Mouse (Mus musculus): ENCODE measurements around the gene Lrrc26.

Gene Lrrc26

GRCm38 (mm10) chr2:25265897-25266656 lies 23.6 kb upstream of the Lrrc26 start:
- DNase-seq (ENCODE audit: low spot score in 2 of 2), result no peak

- DNase-seq (ENCODE audit: low spot score in 2 of 2), result no peak
Measured at GRCm38 (mm10) chr2:25266720-25267119, 23.0 kb upstream of the Lrrc26 start.

DNA sequence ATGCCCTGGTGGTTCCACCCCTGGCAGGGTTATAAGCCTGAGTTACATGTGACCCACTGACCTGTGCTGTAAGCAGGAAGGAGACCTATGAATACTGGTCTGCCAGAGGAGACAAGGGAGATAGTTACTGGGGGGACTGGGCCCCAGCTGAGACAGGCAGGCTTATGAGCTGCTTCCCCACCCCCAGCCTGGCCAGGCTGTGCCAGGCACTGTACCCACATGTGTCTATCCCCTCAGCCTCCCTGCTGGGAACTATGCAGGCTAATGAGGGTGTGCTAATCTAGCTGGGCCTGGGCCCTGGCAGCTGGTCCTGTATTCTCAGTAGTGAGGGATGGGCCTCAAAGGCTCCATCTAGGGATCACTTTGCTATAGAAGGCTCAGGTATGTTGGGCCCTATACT lies 22.5 kb upstream of the Lrrc26 start:
- DNase-seq (ENCODE audit: low spot score in 2 of 2), result no peak

DNA sequence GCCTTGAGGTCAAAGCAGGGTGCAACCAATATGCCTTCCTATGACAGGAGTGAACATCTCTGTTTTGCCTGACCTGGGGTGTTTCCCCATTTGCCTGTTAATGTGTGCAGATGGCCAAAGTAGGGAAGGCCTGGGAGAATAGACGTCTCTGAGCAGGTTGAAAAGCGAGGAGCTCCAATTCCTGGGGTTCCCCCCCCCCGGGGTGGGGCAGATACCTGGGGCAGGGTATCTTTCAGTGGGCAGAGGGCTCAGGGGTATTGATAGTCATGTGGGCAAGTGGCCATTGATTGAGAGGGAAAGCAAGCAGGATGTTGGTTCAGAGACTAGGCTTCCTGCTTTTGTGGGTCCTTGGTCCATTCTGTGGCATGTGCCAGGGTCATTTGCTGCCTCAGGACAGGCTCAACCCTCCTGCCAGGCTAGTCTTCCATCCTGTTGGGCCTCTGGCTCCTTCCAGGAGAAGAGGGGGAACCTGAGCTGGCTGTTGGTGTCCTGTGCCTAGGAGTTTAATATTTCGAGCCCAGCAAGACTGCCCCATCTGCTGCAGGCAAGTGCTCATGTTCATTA lies 21.9 kb upstream of the Lrrc26 start:
- no peak for DNase-seq (ENCODE audit: low spot score in 2 of 2)

DNA sequence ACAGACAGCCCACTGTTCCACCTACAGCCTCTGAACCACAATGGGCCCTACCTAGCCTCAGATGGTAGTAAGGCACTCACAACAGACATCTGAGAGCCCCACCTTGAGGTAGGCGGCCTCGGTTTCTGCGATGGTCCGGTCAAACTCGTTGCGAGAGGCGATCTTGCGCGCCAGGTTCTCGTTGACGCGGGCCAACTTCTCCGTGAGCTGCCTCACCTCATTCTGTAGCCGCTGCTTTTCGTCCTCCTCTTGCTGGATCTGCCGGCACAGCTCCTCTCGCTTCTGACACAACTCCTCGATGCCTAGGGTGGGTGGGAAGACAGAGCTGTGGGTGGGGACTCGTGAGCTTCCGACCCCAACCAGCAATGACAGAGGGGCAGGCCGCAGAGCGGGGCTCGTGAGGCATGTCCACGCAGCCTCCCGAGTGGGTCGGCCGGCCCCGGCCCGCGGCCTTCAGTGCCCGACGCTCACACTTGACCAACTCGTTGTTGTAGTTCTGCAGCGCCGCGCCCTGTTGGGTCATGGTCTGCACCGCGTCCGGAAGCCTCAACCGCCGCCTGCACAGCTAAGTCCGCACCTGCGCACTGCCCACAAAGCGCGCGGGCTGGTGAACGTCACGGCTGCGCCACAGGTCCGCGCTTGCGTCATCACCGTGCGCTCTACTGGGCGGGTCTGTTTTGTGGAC lies 17.7 kb upstream of the Lrrc26 start, which contains the start of the genes Ssna1 and Anapc2:
TSS of gene Ssna1 (minus strand) at position 612 of the 685 bp plus-strand sequence.
TSS of gene Anapc2 (plus strand) at position 652 of the 685 bp plus-strand sequence.
- DNase-seq (ENCODE audit: low spot score in 2 of 2), result peak; percentile 95 to 98

DNA sequence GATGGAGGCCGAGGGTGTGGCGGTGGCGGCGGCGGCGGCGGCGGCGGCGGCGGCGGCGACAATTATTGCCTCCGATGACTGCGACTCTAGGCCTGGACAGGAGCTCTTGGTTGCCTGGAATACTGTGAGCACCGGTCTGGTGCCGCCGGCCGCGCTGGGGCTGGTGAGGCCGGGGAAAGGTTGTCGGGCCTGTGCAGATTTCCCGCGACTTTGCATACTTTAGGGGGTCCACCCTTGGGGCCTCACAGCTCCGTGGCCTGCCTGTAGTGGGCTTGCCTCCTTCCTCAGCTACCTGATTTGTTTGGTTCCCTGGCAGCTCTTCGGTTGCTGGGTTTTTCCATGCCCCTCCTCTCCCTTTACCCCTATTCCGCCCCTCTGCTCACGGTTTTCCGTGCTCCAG lies 17.2 kb upstream of the Lrrc26 start:
- DNase-seq (ENCODE audit: low spot score in 2 of 2), result no peak

- no peak for DNase-seq (ENCODE audit: low spot score in 2 of 2)
Measured at GRCm38 (mm10) chr2:25273010-25273409, 16.7 kb upstream of the Lrrc26 start.

DNA sequence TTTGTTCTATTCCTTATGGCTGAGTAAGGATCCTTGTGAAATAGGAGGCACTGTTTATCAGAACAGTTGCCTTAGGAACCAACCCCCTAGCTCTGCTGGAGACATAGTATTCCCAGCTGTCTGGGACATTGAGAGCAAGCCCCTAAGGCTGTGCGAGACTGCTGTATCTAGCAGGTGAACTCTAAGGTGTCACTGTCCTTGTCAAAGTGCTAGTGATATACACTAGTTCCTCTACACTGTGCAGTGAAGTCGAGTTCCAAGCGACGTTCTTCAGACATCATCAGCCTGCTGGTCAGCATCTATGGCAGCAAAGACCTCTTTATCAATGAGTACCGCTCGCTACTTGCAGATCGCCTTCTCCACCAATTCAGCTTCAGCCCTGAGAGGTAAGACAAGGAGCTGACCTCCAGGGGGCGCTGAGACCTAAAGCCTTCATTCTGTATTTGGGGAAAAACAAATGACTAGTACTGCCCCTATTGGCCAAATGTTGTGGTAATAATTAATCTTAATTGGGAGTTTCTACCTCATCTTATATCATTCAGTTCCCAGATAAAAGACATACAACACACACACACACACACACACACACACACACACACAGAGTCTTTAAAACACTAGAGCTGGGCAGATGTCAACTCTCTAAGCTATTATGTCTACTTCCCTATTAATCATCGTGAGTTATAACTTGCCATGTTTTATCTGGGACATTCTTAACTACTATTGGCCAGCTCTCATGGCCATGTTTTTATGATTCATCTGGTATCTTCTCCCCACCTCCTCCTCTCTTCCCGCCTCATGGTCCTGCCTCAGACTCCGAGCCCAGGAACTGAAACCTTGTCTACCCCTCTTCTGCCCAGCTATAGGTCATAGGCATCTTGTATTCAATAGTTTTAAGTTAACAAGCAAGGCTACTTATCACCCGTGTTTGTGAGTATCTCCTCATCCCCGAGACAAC lies 10.5 kb upstream of the Lrrc26 start:
- peak; percentile 66 to 86 for DNase-seq (ENCODE audit: low spot score in 2 of 2)

- no peak for DNase-seq (ENCODE audit: low spot score in 2 of 2)
Measured at GRCm38 (mm10) chr2:25285551-25285950, 4.2 kb upstream of the Lrrc26 start.

DNA sequence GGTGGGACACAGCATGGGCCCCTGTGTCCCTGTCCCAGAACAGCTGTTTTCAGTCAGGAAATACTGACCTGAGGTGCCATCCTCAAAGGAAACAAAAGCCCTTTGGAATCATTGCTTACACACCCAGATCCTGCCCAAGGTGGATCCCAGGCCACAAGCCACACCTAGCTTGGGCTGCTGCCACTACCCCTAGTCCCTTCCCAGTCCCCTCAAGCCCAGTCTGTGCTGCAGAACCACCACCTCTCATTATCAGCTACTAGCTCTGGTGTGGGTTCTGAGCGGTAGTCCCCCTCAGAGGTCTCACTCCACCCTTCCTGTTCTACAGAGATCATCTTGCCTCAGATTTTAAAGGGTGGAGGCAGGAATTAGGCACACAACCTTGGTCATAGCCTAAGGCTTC lies 3.4 kb upstream of the Lrrc26 start:
- DNase-seq (ENCODE audit: low spot score in 2 of 2), result no peak

GRCm38 (mm10) chr2:25286837-25287636 lies 2.7 kb upstream of the Lrrc26 start:
- no peak for DNase-seq (ENCODE audit: low spot score in 2 of 2)

DNA sequence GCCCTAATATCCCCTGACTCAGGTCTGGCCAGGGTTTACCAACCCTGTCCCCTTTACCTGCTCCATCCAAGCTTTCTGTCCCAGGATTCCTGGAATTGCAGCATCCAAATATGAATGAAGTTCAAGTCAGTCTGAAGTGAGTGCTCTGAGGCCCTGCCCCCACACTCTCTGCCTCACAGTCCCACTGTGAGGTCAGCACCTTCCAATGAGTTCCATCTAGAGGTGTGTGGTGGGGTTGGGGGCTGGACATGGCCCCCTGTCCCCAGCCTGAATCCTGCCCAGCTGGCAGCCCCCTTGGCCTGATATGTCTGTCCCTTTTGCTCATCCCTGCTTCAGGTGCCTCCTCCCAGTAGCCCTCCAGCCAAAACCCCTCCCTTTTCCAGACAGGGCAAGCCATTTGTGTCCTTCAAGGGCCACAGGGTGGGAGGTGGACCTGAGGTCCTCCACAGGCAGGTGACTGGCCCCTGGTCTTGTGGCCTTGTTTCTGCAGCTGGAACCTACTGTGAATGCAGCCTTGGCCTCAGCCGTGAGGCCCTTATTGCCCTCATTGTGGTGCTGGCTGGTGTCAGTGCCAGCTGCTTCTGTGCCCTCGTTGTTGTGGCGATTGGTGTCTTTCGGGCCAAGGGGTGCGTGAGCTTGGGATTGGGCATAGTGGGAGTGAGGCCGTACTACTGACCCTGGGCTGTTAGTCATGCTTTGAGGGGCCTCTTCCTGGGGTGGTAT lies 1.6 kb upstream of the Lrrc26 start, which contains the start of gene Tmem210:
TSS of gene Tmem210 (plus strand) at position 219 of the 723 bp plus-strand sequence.
- DNase-seq (ENCODE audit: low spot score in 2 of 2), result no peak

- no peak for DNase-seq (ENCODE audit: low spot score in 2 of 2)
Measured at GRCm38 (mm10) chr2:25288734-25289345, 875 bp upstream of the Lrrc26 start.

DNA sequence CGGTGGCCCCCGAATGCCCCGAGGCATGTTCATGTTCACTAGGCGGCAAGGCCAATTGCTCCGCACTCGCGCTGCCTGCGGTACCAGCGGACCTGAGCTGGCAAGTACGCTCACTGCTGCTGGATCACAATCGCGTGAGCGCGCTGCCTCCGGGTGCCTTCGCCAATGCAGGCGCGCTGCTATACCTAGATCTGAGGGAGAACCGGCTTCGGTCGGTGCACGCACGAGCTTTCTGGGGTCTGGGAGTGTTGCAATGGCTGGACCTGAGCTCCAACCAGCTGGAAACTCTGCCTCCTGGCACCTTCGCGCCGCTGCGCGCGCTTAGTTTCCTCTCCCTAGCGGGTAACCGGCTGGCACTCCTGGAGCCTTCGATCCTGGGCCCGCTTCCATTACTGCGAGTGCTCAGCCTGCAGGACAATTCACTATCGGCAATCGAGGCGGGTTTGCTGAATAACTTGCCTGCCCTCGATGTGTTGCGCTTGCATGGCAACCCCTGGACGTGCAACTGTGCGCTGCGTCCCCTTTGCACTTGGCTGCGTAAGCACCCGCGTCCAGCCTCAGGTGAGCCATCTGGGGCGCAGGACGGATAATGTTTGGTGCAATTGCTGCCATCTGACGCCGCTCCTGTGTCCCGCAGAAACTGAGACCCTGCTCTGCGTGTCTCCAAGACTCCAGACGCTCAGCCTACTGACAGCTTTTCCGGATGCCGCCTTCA lies 543 bp downstream of the Lrrc26 start:
- DNase-seq (ENCODE audit: low spot score in 2 of 2), result no peak

DNA sequence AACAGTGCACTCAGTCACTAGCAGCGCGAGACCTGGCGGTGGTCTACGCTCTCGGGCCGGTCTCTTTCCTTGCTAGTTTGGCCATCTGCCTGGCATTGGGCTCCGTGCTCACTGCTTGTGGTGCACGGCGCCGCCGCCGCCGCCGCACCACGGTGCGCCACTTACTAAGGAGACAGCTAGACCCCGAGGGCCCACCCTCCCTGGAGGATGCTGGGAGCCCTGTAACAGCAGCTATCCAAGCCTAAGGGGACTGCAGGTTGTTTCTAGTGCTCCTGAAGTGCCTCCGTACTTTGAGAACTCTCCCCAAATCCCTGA lies 1.1 kb downstream of the Lrrc26 start:
- no peak for DNase-seq (ENCODE audit: low spot score in 2 of 2)

- no peak for DNase-seq (ENCODE audit: low spot score in 2 of 2)
Measured at GRCm38 (mm10) chr2:25291184-25292053, 1.7 kb downstream of the Lrrc26 start.

DNA sequence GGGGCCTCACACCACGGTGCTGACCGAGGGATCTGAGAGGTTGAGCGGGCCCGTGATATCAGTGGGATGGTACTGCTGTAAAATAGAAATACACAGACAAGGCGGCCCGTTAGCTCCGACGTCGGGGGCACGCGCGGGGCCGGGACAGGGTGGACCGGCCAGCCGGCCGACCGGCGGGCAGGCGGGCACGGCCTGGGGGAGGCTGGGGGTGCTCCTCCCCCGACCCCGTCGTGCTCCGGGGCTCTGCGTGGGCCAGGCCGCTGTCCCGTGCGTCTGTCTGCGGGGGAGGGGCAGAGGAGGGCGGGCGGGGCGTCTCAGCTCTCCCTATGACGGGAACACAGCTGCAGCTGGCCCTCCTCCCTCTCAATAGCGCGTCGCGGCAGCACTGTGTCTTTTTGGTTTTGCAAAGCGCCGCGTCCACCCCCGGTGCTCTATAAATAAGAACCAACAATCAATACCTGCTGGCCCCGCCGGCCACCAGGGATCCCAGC lies 2.4 kb downstream of the Lrrc26 start:
- no peak for DNase-seq (ENCODE audit: low spot score in 2 of 2)

DNA sequence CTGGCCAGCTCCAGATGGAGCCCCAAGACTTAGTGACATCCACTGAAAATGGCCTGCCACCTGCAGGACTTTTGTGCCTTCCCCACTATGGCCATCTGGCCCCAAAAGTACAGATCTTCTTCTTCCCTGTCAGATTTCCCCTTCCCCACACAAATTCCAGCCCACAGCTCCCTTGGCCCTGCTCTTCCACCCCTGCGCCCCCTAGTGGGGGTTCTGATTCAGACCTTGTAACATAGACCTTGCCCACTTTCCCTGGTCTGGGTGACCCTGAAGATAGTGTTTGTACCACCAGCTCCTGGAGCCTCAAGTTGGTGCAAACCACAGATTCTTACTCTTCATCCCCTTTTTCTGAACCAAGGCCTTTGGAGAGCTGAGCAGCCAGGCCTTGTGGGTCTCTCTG lies 3.1 kb downstream of the Lrrc26 start:
- DNase-seq (ENCODE audit: low spot score in 2 of 2), result peak in 1 of 2 experiments; percentile 86

Measured in urinary bladder, postnatal 4 days (tissue).